Mouse (Mus musculus) right cerebral cortex, adult 2 months (tissue): ENCODE results near the gene Traf3ip3.

Experiments
- DNase-seq, 2 experiments: peaks; one replicate each; pipeline ENCODE4 v3.0.0; 2021 to 2022; ENCODE audit warnings: low spot score in 2 of 2

The Traf3ip3 gene

DNA sequence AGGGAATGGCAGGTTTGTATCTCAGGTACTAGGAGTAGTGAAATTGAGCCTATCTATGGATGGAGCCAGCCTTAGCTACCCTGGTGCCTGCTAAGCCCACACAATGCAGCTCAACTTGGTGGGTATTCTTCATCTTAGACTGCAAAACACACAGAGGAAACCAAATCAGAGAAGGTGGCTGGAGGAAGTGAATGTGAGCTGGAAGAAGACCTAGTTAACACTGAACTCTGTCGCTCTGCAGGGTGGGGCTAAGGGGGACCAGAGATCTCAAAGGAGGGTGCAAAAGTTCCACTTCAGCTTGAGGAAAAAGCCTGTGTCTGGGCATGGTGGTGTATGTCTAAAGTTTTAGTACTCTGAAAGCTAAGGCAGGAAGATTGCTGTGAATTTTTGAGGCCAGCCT lies 41.9 kb downstream of the Traf3ip3 start:
- DNase-seq: no peak

GRCm38 (mm10) chr1:193159163-193159562 lies 42.3 kb downstream of the Traf3ip3 start:
- no peak for DNase-seq

- no peak for DNase-seq
Observed at GRCm38 (mm10) chr1:193157111-193157492, 44.4 kb downstream of the Traf3ip3 start.

DNA sequence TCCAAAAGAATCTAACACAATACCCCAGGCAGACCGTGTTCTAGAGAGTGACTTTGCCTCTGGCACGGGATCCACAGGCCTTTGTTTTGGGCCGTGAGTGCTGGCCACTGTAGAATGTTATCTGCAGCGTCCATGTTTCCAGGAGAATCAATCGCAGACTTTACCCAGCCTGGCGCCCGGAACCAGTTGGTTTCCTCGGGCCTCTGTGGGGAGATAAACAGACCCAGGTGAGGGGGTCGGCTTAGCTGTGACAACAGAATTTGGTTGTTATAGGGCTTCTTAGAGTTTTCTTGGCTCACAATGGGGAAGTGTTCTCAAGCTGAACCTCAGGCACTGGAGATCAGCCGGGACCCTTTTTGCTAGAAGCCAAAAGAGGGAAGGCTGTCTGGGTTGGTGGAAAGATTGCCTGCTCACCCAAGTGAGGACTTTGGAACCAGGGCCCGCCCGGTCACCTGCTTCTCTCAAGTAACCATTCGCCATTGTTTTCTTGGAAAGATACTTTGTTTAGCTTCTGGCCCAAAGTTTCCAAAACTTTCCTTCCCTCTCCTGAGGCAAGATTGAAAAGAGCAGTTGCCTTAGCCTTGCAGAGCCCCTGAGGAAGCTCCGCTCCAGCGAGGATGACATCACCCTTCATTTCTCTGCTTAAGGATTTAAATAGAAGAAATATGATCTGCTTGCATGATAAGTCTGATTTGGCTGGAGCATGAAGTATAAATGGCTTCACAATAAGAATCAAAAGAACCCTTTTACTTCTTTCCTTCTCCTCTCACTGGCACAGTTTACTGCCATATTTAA lies 45.0 kb downstream of the Traf3ip3 start:
- DNase-seq: no peak

DNA sequence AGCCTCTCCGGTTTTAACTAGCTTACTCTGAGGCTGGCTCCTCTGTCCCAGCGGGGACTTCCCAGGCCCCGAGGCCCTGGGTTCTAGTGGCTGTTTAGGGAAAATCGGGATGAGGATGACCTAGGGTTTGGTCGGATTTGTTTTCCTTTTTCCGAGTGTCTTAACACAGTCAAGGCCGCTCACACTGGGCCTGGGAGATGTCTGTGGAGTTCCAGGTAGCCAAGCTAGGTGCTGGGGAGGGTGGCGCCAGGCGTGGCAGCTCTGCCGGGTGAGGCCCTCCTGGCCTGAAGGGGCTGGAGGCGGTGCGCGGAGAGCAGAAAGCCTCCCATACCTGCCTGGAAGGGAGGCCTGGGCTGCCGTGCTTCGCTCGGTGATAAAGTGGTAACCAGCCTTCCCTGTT lies 47.9 kb downstream of the Traf3ip3 start:
- DNase-seq: no peak

DNA sequence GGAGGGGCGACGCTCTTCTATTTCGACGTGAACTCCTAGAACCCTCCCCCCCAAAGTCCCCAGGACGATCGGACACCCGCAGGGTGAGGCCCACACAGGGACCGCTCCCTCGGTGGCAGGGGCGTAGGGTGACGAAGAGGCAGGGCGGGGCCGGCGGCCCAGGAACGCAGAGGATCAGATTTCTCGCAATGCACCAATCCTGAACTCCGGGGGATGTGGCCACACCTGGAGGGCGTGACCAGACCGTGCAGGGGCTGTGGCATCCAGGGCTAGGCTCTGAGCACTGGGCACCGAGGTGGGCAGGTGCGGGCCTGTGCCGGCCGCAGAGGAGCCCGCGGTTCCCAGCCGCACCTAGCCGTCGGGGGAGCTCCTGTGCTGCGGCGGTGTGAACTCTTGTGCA lies 48.6 kb downstream of the Traf3ip3 start, which contains the start of gene Irf6:
Gene Irf6 (plus strand): TSS at position 240 of the 400 bp plus-strand sequence.
- DNase-seq: no peak

DNA sequence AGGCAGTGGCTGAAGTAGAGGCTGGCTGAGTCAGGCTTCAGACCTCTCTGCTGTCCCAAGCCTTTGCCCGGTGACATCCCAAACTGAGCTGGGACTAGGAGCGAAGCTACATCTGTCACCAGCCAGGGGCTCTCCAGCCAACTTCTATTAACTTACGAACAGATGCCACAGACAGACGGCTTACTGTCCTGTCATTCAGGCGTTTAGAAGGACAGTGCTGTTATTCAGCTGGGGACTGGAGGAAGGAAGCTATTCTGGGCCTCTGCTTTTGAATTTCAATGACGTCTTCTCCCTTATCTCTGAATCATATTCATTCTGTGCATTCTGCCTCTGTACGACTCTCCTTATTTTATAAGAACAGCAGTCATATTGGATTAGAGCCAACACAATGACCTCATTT lies 50.4 kb downstream of the Traf3ip3 start:
- DNase-seq: peak in 1 of 2 experiments; percentile 17

DNA sequence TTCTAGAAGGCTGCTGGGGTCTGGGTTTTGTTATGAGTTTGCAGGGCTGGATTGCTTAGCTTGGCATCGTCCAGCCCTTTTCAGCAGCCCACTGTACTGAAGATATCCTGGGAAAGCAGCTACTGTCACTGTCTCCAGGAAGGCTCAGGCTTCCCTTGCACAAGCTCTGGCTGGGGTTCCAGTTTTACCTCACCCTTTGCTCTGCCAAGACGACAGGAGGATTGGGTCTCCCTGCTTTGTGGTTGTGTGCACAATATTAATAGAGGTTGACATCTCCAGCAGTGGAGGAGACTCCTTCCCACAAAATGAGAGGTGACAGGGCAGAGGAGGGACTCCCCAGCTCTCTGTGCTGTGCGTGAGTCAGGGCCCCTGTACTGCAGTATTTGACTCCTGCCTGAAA lies 52.3 kb downstream of the Traf3ip3 start:
- DNase-seq: no peak

- DNase-seq: no peak
Observed at GRCm38 (mm10) chr1:193146416-193146815, 55.1 kb downstream of the Traf3ip3 start.

- no peak for DNase-seq
Observed at GRCm38 (mm10) chr1:193145101-193145500, 56.4 kb downstream of the Traf3ip3 start.

- no peak for DNase-seq
Observed at GRCm38 (mm10) chr1:193144516-193144915, 57.0 kb downstream of the Traf3ip3 start.

DNA sequence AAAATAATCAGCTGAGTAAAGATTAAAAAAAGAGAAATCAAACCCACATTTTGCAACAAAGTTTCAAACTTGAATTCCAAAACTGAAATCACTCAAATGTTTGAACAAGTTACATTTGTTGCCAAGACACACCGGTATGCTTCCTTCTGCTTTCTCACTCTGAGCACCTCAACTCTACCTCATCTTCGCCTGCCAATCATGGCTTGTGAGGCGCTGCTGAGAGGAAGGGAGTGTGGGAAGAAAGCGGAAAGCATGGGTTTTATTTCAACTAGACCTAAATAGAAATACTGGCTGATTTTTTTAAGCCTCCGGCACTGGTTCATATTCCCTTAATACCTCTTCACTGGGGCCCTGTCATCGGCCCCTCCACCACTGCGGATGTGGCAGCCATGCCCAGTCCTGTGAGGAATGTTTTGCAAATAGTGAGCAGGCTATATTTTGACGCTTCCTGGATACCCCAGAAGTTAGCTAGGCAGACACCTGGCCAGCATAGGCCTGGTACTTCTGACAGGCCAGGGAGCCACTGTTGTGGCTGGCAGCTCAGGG lies 58.9 kb downstream of the Traf3ip3 start:
- no peak for DNase-seq

- DNase-seq: no peak
Observed at GRCm38 (mm10) chr1:193141118-193141517, 60.4 kb downstream of the Traf3ip3 start.

DNA sequence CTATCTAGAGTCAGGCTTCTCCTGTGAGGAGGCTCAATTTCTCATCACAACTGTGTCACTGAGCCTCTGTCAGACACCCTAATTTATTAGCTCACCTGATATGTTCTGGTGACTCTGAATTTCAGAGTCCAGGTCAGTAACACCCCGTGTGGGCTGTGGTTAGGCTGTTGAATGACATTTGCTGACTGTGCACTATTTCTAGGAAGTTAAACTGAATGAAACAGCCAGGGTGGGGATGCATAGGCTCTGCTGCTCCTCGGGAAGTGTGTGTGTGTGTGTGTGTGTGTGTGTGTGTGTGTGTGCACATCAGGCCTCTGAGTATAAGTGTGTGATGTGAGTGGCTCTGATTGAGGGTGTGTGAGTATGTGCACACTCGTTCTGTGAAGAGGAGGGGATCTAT lies 62.8 kb downstream of the Traf3ip3 start:
- DNase-seq: no peak

DNA sequence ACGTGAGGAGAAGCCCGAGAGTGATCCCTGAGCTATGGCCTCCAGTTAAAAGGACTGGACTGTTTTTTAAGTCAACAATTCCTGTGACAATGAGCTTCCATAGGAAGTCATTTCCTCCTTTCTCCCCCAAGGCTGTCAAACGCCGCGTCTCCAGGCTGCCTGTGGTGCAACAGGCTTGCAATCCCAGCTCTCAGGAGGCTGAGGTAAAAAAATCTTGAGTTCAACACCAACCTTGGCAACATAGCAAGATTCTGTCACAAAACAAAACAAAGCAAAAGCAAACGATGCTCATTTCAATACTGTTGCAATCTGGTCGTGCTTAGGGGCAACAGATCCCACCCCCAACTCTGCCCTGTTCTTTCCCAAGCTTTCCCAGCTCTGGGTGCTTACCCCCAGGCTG lies 63.4 kb downstream of the Traf3ip3 start:
- DNase-seq: no peak

- no peak for DNase-seq
Observed at GRCm38 (mm10) chr1:193133726-193134125, 67.8 kb downstream of the Traf3ip3 start.

- DNase-seq: no peak
Observed at GRCm38 (mm10) chr1:193132385-193132784, 69.1 kb downstream of the Traf3ip3 start.

DNA sequence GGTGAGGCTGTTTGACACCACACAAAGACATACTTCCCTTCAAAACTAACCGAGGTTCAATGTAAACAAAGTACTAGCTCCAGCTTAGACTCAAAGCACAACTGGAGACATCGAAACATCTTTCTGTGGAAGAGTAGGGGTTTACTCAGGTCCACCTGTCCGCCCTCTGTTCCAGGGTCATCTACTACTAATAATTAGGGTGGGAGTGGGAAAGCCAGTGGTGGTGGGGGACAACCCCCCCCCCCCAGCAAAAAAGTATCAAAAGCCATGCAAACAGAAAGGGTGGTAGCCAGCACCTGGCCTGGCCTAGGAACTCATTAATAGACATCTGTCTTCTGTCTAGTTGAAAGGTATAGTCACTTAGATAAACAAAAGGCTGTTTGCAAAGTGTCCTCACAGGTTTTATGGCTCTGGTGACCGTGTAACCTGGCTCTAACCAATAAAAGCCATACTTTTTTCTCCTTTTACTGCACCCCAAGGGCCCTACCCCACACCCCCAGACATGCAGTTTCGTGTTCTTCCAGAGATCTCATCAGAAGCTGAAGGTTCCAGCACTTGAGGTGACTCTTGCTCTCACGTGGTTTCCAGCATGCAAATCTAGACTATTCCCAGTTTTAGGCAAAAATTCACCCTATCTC lies 70.1 kb downstream of the Traf3ip3 start:
- no peak for DNase-seq

DNA sequence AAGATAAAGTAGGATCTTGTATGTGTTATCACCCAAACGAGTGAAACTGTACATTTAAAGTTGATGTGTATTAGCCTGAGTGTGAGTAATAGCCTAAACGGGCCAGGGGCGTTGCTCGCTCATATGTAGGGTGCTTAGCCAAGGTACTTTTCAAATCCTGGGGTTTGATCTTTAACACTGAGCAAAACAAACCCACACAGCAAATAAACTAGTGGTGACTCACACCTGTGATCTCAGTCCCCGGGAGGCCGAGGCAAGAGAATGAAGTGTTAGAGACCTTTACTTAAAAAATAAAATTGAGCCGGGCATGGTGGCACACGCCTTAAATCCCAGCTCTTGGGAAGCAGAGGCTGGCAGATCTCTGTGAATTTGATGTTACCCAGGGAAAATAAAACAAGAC lies 70.7 kb downstream of the Traf3ip3 start:
- DNase-seq: no peak

DNA sequence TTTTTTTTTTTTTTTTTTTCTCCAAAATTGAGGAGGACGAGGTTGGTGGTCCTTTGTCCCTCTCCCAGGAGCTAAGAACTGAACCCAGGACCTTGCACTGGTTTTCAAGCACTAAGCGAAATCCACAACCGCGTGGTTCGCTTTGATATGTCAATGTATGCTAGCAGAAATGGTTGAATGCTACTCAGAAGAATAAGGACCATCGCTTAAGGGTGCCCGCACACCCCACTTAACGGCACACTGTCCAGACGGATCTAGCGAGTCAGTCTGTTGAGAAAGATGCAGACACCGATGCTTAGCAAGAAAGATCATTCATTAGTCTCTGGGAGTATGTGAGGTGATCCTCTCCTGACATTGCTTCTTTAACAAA lies 71.1 kb downstream of the Traf3ip3 start:
- no peak for DNase-seq

DNA sequence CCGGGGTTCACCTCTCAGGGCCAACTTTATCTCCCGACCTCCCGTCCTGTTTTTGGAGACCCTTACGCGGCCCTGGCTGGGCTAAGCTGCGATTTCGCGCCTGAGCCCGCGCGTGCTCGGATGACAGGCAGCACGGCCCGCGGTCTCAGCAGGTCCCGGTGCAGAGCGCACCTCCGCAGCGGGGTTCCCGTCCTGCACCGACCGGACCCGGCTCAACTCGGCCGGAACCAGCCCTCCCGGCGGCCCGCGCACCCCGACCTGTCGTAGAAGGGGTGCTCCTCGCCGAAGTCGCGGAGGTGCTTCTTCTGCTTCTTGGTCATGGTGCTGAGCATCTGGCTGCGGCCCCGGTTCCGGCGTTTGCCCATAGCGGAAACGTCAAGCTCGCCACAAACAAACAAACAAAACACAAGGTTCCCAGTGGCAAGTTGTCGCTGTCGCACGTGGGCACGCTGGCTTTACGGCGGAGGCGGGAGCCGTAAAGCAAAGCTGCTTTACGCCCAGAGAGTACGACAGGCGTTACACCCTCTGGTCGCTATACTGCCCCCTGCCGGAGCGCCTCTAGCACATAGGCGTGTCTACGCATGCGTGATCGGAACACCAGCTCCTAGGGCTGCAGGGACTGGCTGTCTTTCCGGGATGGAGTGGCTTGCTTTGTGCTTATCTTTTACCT lies 71.6 kb downstream of the Traf3ip3 start, which contains the start of gene Diexf:
Gene Diexf (minus strand): TSS at position 487 of the 670 bp plus-strand sequence.
- peak; percentile 98 for DNase-seq

GRCm38 (mm10) chr1:193129321-193129720 lies 72.2 kb downstream of the Traf3ip3 start:
- DNase-seq: no peak
